Mouse (Mus musculus) A20 (cell line): Measurements from ENCODE around the gene Spata45.

Experiments
- DNase-seq: peaks from one replicate; pipeline ENCODE4 v3.0.0-alpha.2; 2011; ENCODE audit warnings: low read depth, low spot score

Spata45 gene

GRCm38 (mm10) chr1:191041352-191041751, 4.9 kb downstream of the Spata45 start:
- DNase-seq, result no peak

DNA sequence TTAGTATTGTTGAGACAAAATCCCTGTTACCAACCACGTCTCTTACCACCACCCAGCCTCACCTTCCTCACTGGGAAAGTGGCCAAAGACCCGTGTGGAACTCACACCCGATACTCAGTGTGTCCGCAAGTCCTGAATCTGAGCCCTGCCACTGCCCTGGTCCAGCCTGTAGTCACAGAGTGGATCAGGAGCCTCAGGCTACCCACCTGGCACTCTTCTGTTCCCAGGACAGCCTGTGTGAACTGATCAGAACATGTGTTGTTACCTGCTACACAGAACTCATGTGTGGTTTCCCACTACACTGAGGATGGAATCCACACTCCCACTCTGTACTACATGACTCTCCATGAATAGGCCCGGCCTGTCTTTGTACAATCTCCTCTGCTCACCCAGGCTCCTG, 5.7 kb downstream of the Spata45 start:
- no peak for DNase-seq

- no peak for DNase-seq
These were observed 6.2 kb downstream of the Spata45 start for GRCm38 (mm10) chr1:191042688-191043087.

- no peak for DNase-seq
These were observed 8.8 kb downstream of the Spata45 start for GRCm38 (mm10) chr1:191045264-191045663.

DNA sequence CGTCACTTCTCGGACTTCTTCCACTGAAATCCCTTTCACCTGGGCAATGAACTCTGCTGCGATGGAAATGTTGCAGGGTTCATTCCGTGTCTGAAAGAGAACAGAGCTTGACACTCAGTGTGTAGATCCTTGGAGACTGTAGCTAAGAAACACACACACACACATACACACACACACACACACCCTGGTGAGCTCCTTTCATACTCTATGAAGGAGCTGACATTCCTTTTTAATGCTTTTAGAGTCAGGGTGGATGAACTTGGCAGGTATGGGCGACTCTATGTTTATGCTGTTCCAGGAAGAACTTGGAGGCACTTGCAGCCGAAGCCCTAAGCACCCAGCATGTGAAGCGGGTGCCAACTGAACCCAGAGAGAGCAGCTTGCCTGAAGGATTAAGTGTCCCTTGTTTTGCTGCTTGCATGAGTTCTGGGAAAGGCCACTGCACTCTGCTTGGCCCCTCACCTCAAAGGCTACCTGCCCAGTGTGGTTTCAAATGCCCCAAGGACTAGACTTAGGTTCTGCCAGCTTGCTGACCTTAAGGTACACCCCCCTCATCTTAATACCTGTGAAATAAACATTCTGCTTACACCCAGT, 9.9 kb downstream of the Spata45 start:
- no peak for DNase-seq

DNA sequence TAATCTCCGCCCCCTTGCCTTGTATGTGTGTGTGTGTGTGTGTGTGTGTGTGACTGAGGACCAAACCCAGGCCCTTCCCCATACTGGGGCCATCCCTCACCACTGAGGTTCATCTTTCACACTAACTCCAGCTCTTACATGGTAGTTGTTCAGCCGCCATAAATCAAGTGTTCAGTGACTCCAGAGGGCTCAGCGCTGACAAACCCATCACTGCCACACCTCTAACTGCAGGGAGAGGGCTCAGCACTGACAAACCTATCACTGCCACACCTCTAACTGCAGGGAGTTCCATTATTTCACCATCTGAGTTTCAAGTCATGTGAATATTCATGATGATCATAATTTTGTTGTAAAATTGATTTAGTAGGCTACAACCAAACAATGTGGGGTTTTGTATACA, 17.1 kb downstream of the Spata45 start:
- no peak for DNase-seq

DNA sequence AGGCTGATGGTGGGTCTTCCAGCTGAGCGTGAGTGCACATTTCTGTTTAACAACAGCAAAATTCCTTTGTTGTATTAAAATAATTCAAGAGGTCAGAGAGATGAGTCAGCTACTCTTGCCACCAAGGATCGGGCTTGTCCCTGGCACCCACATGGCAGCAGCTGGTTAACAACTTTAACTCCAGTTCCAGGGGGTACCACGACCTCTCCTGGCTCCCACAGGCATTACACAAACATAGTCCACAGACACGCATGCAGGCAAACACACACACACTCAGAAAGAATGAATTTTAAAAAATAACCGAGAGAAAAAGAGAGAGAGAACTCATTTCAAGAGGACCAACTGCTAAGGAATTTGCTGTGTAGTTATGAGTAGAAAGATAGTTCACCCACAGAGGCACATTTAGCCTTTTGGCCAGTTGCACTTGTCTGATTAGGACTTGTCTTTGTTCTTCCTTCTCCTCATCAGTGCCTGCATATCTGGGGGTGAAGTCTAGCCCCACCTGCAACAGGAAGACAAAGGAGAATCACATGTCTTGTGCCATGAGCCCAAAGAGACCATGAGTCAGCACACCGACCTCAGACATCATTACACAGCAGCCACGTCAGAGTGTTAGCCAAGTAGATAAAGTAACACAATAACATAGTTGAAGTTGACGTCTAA, 18.6 kb downstream of the Spata45 start:
- no peak for DNase-seq

DNA sequence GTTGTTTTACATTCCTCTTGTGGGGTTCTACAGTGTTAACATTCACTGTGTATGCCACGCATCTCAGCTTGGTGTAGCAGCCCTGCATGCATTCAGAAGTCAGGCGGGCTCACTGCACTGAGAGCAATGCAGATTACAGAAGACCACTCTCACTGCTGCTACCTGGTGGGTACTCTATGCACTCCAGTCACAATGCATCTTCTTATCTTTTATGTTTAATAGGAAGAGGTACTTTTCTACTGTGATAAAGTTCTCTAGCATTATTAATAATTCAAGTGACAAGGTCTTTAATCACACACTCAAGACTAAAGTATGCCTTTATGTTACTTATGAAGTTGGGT, 19.1 kb downstream of the Spata45 start:
- no peak for DNase-seq

GRCm38 (mm10) chr1:191057461-191057860, 21.0 kb downstream of the Spata45 start:
- no peak for DNase-seq

- no peak for DNase-seq
These were observed 25.9 kb downstream of the Spata45 start for GRCm38 (mm10) chr1:191062241-191062780.

DNA sequence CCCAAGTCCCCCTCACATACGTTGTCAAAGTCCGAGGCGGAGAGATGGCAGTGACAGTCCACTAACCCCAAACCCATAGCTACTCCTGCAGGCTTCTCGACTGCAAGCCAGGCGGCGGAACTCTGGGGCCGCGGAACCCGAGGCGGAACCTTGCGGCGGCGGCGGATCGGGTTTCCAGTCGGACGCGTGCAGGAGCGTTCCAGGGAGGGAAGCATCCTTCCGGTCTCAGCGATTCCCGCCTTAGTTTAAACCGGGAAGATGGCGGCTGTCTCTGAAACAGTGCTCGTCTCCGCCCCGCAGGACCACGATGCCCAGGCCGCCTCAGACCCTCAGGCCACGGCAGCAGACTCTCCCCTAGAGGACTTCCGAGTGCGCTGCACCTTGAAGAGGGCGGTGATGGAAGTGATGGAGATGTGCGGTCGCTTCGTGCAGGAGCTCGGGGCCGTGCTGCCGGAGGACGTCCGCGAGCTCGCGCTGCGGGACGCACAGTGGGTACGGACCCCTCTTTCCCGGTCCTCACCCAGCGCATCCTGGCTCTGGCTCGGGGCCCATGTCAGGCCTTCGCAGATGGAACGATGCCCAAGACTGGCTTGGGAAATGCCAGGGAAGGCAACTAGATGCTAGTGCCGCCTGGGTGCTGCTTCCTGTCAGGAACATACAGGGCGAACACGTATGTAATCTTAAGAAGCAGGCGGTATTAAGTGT, 26.5 kb downstream of the Spata45 start, which contains the start of the genes Tatdn3 and Nsl1:
TSS of gene Tatdn3 (minus strand) at position 152 of the 705 bp plus-strand sequence.
TSS of gene Nsl1 (plus strand) at position 232 of the 705 bp plus-strand sequence.
- peak; percentile 93 for DNase-seq

- peak; percentile 26 for DNase-seq
These were observed 27.3 kb downstream of the Spata45 start for GRCm38 (mm10) chr1:191063700-191064099.

GRCm38 (mm10) chr1:191064535-191064934, 28.1 kb downstream of the Spata45 start:
- DNase-seq, result no peak

GRCm38 (mm10) chr1:191065188-191065587, 28.7 kb downstream of the Spata45 start:
- no peak for DNase-seq

GRCm38 (mm10) chr1:191068377-191068776, 31.9 kb downstream of the Spata45 start:
- DNase-seq, result no peak

DNA sequence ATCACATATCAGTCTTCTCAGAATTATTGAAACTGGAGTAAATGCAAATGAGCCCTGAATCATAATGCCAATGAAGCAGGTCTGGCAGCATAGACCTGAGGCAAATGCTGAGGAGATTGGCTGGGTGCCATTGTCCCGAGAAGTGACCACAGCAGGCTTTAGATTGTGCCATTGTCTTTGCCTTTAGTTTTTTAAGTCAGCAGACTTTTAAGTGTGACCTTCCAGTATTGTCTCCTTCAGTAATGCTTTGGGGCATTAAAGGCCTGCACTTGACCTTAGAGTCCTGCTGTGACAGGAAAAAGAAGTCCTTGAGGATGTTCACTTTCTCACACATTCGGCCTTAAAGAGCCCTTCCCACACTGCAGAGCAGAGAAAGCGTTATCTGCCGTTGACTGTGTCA, 33.8 kb downstream of the Spata45 start:
- no peak for DNase-seq

DNA sequence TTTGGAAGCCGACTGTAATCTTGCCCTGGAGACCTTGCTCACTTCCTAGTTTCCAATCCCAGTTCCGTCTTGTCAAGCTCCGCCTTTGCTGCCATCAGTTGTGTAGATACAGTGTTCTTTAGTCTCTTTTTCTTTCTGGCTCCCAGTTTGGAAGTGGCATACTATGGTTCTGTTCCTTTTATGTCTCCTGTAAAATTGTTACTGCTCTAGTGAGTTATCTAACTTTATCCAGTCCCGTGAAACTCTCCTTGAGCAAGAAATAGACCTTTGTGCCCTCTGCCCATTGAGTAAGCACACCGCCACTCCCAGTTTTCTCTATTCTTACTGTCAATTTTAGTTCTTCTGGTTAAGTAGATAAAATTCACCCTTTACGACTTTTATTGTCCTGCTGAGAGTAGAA, 35.2 kb downstream of the Spata45 start:
- no peak for DNase-seq

DNA sequence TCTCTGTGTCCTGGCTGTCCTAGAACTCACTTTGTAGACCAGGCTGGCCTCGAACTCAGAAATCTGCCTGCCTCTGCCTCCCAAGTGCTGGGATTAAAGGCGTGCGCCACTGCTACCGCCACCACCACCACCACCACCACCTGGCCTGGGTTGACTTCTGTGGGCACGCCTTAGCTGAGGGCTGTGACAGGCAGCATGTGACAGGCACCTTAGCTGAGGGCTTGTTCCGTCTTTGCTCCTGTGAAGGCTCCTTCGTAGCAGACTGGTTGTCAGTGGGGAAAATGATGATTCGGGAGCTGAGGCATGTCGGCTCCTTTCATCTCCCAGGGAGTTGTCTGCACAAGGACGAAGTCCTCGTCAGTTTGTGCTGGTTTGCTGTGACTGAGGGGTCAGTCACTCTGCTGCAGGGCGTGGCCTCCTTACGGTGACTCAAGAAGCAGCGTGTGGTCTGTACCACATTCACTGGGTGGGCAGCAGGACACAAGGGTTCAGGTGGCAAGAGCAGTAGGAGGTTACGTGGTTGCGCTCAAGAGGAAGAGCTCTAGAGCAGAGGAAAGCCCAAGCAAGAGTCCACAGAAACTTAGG, 36.0 kb downstream of the Spata45 start:
- DNase-seq, result no peak

DNA sequence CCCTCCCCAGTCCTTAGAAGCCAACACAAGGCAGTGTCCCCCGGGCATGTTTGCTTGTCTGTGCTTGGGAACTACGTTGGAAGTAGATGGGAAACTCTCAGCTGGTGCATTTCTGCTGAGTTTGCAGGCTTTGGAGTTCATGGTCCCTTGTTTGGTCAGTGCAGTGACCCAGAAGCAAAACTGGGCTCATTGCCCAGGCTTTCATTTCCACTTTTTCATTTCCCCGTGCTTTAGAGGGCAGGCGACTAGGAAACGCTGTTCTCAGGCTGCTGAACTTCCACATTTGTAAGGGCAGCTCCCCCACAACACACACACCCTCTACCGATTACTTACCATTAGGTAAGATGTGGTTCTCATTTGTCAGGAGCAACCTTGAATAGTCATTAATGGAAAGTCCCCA, 36.6 kb downstream of the Spata45 start:
- DNase-seq, result peak; percentile 77

DNA sequence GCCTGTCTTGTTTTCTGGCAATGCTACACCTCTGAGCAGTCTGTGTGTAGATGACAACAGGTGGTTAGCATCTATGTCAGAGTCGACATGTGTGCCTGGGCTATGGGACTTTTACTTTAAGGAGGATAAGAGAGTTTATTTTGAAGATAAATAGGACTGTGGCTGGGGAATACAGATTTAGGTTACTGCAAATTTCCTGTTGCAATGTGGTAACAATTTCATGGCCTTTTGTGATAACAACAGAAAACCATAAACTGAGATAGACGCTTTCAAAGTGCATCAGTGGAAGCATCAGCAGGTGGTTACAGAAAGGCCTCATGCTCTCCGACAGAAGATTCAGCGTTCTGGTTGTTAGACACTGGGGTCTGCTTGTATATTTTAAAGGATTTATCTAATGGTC, 37.0 kb downstream of the Spata45 start:
- DNase-seq, result no peak

DNA sequence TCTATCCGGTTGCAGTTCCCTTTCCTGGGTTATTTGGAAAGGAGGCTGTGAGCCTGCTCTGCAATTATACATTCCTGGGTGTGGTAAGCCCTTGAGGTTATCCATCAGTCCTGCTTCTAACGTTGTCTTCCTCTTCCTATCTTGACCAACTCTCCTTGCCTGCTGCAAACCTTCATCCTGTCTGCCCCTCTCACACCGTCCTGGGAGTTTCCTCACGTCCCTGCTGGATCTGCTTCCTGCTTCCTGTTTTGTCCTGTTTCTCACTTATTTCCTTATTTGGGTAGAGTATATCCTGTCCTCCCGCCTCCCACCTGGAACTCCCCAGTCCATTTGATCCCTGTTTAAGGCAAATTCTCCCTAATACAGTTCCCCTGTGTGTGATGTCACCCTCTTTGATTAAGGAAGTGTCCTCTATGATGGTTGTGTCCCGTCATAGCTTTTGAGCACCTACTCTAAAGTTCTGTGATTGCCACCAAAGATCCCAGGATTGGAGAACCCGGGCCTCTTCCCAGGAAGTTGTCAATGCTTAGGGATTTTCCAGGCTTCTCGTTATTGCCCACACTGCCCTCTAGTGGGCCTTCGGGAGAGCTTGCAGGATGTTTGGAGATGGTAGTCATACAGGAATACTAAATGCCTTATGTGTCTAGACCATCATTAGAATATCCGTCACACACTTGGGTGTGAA, 38.9 kb downstream of the Spata45 start:
- no peak for DNase-seq

DNA sequence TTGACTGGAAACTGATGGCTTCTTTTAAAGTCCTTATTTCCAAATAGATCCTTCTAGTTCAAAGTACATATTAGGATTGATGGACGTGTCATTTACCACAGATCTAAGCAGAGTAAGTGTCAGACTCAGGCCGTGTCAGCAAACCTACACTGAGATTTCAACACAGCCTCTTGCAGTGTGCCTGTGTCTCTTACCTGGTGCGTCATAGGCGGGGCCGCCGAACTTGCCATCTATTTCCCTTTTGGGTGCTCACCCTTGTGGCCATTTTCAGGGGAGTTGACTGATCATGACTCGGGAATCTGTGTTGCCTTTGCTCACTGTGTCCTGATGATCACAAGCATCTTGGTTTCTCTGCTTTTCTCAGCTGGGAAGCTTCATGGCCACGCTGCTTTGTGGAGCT, 46.8 kb downstream of the Spata45 start:
- no peak for DNase-seq
